In the genomic region with DNA sequence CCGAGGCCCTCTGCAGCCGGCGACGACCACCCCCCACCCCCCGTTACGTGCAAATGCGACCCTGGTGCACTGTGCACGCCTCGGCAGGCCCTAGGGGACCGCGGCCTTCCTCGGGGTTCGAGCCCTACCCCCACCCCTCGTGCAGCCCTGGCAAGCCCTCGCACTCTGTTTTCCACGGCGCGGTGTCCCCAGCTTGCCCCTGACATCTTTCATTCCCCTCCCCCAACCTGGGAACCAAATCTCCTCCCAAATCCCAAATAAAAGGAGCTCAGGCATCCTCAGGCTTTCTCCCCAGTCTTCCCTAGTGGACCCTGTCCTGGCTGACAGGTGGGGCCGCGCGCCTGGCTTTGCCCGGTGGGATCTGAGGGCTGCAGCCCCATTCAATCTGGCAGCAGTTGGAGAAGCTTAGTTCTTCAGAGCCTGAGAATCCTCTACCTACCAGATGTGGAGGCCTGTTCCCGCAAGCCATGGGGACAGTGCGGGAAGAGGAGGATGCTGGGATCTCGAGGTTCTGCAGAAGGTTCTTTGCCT, we compare ENCODE assay signal across 8 mouse cellular contexts. TPM values are rescaled to one million over a fixed set of nuclear protein-coding genes. Genes with fewer than 3 reads are reported as not detected.
A peak's percentile ranks its signal among the peaks of the same experiment; 100 is the strongest.
DNase-seq lines count a peak whose midpoint lies in the region; ATAC-seq and TF ChIP-seq lines count a peak whose summit lies in the region.

Dusp1 (minus strand) TSS at position 478 of the 531 bp plus-strand sequence.

- DNase-seq in embryo, embryonic 11 days: peak; percentile 14
- DNase-seq in embryo, embryonic 9.5 days (ENCODE audit: extremely low spot score): no peak
- no peak for DNase-seq in left cerebral cortex, postnatal 10 days (ENCODE audit: extremely low spot score in 1 of 2, low spot score in 2 of 2)
- DNase-seq in ovary, postnatal 14 days (ENCODE audit: low spot score): no peak

- H3K4me1 ChIP-seq in heart, embryonic 12.5 days (replicated peaks): peaks cover 31% of the 10 kb centered on the region
- H3K4me1 ChIP-seq in midbrain, embryonic 16.5 days (ENCODE audit: control insufficient read depth, insufficient read depth, low read length): peaks cover 23% of the 10 kb centered on the region

- TF ChIP-seq CTCF in C2C12 (IDR thresholded peaks at IDR 0.05; ENCODE audit: control insufficient read depth, insufficient read depth, insufficient read length): no peak

- H3K4me3 ChIP-seq in C2C12 (ENCODE audit: insufficient read depth, poor library complexity, severe bottlenecking): peak within 1 kb of the TSS; percentile 89
- peak within 1 kb of the TSS; percentile 89 for H3K4me3 ChIP-seq in heart, embryonic 12.5 days
- peak within 1 kb of the TSS; percentile 69 for H3K4me3 ChIP-seq in midbrain, embryonic 16.5 days (ENCODE audit: low read depth, low read length)

- intact Hi-C loops in left cerebral cortex, postnatal 10 days (cut with DNase I): loop anchor here (2.0 kb wide), 1 partner anchor 53 kb away; no protein-coding TSS in a partner anchor

- peaks cover 48% of the 10 kb centered on the region for H3K79me3 ChIP-seq in C2C12 (ENCODE audit: low read depth)

- H3ac ChIP-seq in C2C12 (ENCODE audit: control insufficient read depth, insufficient read length, low read depth): peak within 1 kb of the TSS; percentile 98

- peak within 1 kb of the TSS; percentile 92 for H3K9ac ChIP-seq in heart, embryonic 12.5 days
- peak within 1 kb of the TSS; percentile 90 for H3K9ac ChIP-seq in midbrain, embryonic 16.5 days (ENCODE audit: low read depth, low read length)

- H3K79me2 ChIP-seq in C2C12 (ENCODE audit: control insufficient read depth, insufficient read depth): peaks cover 54% of the 10 kb centered on the region

- H3K27ac ChIP-seq in heart, embryonic 12.5 days (ENCODE audit: poor library complexity, severe bottlenecking): peak within 1 kb of the TSS; percentile 74
- peak within 1 kb of the TSS; percentile 81 for H3K27ac ChIP-seq in midbrain, embryonic 16.5 days (ENCODE audit: low read length)

- peaks cover 25% of the 10 kb centered on the region for H3K36me3 ChIP-seq in C2C12 (ENCODE audit: control insufficient read depth, insufficient read depth)
- H3K36me3 ChIP-seq in heart, embryonic 12.5 days: peaks cover 36% of the 10 kb centered on the region
- peaks cover 19% of the 10 kb centered on the region for H3K36me3 ChIP-seq in midbrain, embryonic 16.5 days (ENCODE audit: control insufficient read depth, insufficient read depth, low read length)

- peak within 1 kb of the TSS; percentile 93 for H3K4me2 ChIP-seq in heart, embryonic 12.5 days
- H3K4me2 ChIP-seq in midbrain, embryonic 16.5 days (ENCODE audit: low read length): peak within 1 kb of the TSS; percentile 90

- WGBS in heart, embryonic 12.5 days: 1% methylated on average over 25 of the region's 25 CpGs
- 2% methylated on average over 21 of the region's 25 CpGs for WGBS in midbrain, embryonic 16.5 days

- H3K9me3 ChIP-seq in heart, embryonic 12.5 days (replicated peaks): no peaks in the 10 kb centered on the region; the same call in 1 of the 2 replicates
- H3K9me3 ChIP-seq in midbrain, embryonic 16.5 days (replicated peaks; ENCODE audit: control insufficient read depth, low read length, poor library complexity, severe bottlenecking): no peaks in the 10 kb centered on the region

- ATAC-seq in common myeloid progenitor, adult 5-6 weeks (replicated peaks; ENCODE audit: low read depth, poor library complexity, severe bottlenecking): no peak
- peak; percentile 78 for ATAC-seq in heart, embryonic 12.5 days (ENCODE audit: insufficient number of reproducible peaks, low FRiP score)
- ATAC-seq in midbrain, embryonic 16.5 days: peak; percentile 87

- H3K27me3 ChIP-seq in C2C12 (ENCODE audit: control insufficient read depth, insufficient read depth, insufficient read length): no peaks in the 10 kb centered on the region
- no peaks in the 10 kb centered on the region for H3K27me3 ChIP-seq in heart, embryonic 12.5 days (replicated peaks)
- no peaks in the 10 kb centered on the region for H3K27me3 ChIP-seq in midbrain, embryonic 16.5 days (ENCODE audit: control insufficient read depth, insufficient read depth, low read depth, low read length)

TF ChIP-seq in C2C12, 6 proteins besides CTCF, POLR2A, EP300 and RAD21:
- TF ChIP-seq USF1 (IDR thresholded peaks at IDR 0.05; ENCODE audit: low read depth) (no peak), MYOG (IDR thresholded peaks at IDR 0.05; ENCODE audit: control insufficient read depth, extremely low read depth, insufficient read length) (no peak), CEBPB (IDR thresholded peaks at IDR 0.05; ENCODE audit: low read depth) (no peak), MAX (IDR thresholded peaks at IDR 0.05) (no peak), FOSL1 (IDR thresholded peaks at IDR 0.05; ENCODE audit: insufficient read depth, low read length, poor library complexity, severe bottlenecking) (no peak), MYOD1 (IDR thresholded peaks at IDR 0.05; ENCODE audit: control insufficient read depth, insufficient read length, low read depth) (no peak)

RNA-seq across cellular contexts. Expression of gene Dusp1, which starts in this region (rescaled TPM):
- 16.4 TPM for polyA plus RNA-seq in C2C12 (2012; fragmentation: generic; extraction: Trizol)
- total RNA-seq in common myeloid progenitor, adult 5-6 weeks (2017): 73.2 and 84.6 TPM in 2 replicates
- 36.2 and 38.7 TPM in 2 replicates for polyA plus RNA-seq in heart, embryonic 12.5 days (2016; fragmentation: Nextera tagmentation; extraction: Ambion mirVana)
- total RNA-seq in left cerebral cortex, postnatal 10 days (2021): 10 to 100 TPM; 23.2 TPM
- polyA plus RNA-seq in midbrain, embryonic 16.5 days (2015; fragmentation: Nextera tagmentation; extraction: Ambion mirVana): 33.4 and 35.1 TPM in 2 replicates
